Mouse (Mus musculus) liver, embryonic 14.5 days (tissue): ENCODE results near the gene Palld. TPM values are rescaled to one million over a fixed set of nuclear protein-coding genes. Genes with fewer than 3 reads are reported as not detected.

ENCODE experiments used
- ATAC-seq: fragments of 200-750 bp; cut with Nextera tagmentation; 2 replicates; pipeline ENCODE4 v1.8.0; 2017; ENCODE audit warnings: moderate number of reproducible peaks, mild to moderate bottlenecking, moderate library complexity; ENCODE audit not compliant: insufficient read depth
- DNase-seq, 3 experiments: peaks; one replicate each; pipeline ENCODE4 v3.0.0-alpha.2; 2012 to 2013; ENCODE audit warnings: low read depth in 3 of 3, low spot score in 3 of 3
- H3K27ac ChIP-seq: fragments of 300-500 bp; sonication (generic); 2 replicates; pipeline ENCODE4 v1.5.1; 2014; ENCODE audit warnings: moderate library complexity, mild to moderate bottlenecking, control low read depth, inconsistent platforms
- H3K27me3 ChIP-seq: fragments of 300-500 bp; sonication (generic); 2 replicates; pipeline ENCODE4 v1.6.1; 2014; ENCODE audit warnings: mild to moderate bottlenecking, low read length, moderate library complexity; ENCODE audit not compliant: control insufficient read depth, insufficient read depth
- H3K36me3 ChIP-seq: fragments of 300-500 bp; sonication (generic); replicated peaks from 2 replicates; pipeline ENCODE4 v1.6.1; 2014; ENCODE audit warnings: low read depth; ENCODE audit not compliant: control insufficient read depth, insufficient read depth
- H3K4me1 ChIP-seq, 2 experiments: fragments of 200-500 bp in 1 of 2; fragments of 300-500 bp in 1 of 2; sonication (generic) in 1 of 2; replicated peaks; 2 replicates each; pipeline ENCODE4 v1.6.1; 2012 to 2014; ENCODE audit warnings: antibody characterized with exemption in 1 of 2, inconsistent platforms in 1 of 2, low read length in 1 of 2; ENCODE audit not compliant: control insufficient read depth in 2 of 2, insufficient read depth in 2 of 2
- H3K4me2 ChIP-seq: fragments of 300-500 bp; sonication (generic); 2 replicates; pipeline ENCODE4 v1.6.1; 2014; ENCODE audit warnings: low read depth, mild to moderate bottlenecking, control low read depth, moderate library complexity
- H3K4me3 ChIP-seq, 2 experiments: fragments of 200-500 bp in 1 of 2; fragments of 300-500 bp in 1 of 2; sonication (generic) in 1 of 2; 2 replicates each; pipeline ENCODE4 v1.5.1; 2012 to 2014; ENCODE audit warnings: low read depth in 2 of 2, low read length in 2 of 2, mild to moderate bottlenecking in 2 of 2, control low read depth in 1 of 2, inconsistent platforms in 1 of 2, moderate library complexity in 1 of 2; ENCODE audit not compliant: insufficient read depth in 1 of 2
- H3K9ac ChIP-seq: fragments of 300-500 bp; sonication (generic); replicated peaks from 2 replicates; pipeline ENCODE4 v1.6.1; 2014; ENCODE audit warnings: mild to moderate bottlenecking, control low read depth, moderate library complexity
- H3K9me3 ChIP-seq: fragments of 300-500 bp; sonication (generic); 2 replicates; pipeline ENCODE4 v1.6.1; 2016; ENCODE audit warnings: low read length, mixed read lengths; ENCODE audit not compliant: control insufficient read depth
- CTCF ChIP-seq: IDR thresholded peaks from 2 replicates; pipeline ENCODE4 v1.5.1; 2016; ENCODE audit warnings: antibody characterized with exemption, low read depth, control low read depth
- EP300 ChIP-seq: IDR thresholded peaks from 2 replicates; pipeline ENCODE4 v1.6.1; 2016; ENCODE audit warnings: antibody characterized with exemption, low read depth
- WGBS: fragments of 180-500 bp; shearing (Covaris S2); extraction: QIAGEN DNeasy Blood & Tissue Kit; methylation state at CpG from one replicate; pipeline ENCODE4 v1.1.7; 2014; ENCODE audit not compliant: insufficient replicate concordance; 5-methylcytosine and 5-hydroxymethylcytosine counted together
- polyA plus RNA-seq, 2 experiments: library from polyadenylated mRNA; depleted of rRNA in 1 of 2; stranded (reverse) in 1 of 2; unstranded in 1 of 2; fragments of >200 nt; fragmentation: Nextera tagmentation in 1 of 2; extraction: Ambion mirVana in 1 of 2; gene quantifications; 2 replicates each; pipeline versions ENCODE4 v1.2.1 to v1.2.3; 2012 to 2014

The Palld gene
- polyA plus RNA-seq, 2 experiments = 1.8 to 2.9 TPM

DNA sequence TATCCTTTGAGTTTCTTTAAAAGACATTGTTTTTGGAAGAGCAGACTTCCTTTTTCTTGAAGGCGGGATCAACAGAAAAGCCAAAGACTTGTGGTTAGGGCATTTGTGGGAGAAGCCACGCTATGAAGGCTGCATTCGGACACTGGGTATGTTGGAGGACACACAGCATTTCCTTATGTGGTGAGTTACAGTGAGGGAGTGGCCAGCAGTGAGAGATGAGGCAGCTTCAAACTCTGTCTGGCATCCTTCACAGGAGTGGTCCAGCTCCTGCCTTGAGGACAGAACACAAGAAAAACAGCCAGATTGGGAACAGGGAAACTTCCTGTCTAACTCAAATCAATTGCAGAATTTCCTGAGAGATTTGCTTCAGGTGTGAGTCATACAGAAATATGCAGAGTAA is 281.2 kb downstream of the Palld start:
- DNase-seq = no peak
- Histone ChIP-seq H3K4me3 (no peak overlapping the region), H3K4me2 (no peak overlapping the region), H3K4me1 (0 out of 4 replicates have a peak, but pooled peaks cover 0 to 1% of the 10 kb centered on the region in 2 experiments), H3K27ac (no peak overlapping the region), H3K36me3 (no peaks in the 10 kb centered on the region), H3K9ac (no peak overlapping the region), H3K9me3 (no peaks in the 10 kb centered on the region), H3K27me3 (no peaks in the 10 kb centered on the region)
- WGBS = 28% methylated on average over 3 of the region's 3 CpGs
- ATAC-seq = no peak
- no peak for TF ChIP-seq CTCF
- no peak for TF ChIP-seq EP300

DNA sequence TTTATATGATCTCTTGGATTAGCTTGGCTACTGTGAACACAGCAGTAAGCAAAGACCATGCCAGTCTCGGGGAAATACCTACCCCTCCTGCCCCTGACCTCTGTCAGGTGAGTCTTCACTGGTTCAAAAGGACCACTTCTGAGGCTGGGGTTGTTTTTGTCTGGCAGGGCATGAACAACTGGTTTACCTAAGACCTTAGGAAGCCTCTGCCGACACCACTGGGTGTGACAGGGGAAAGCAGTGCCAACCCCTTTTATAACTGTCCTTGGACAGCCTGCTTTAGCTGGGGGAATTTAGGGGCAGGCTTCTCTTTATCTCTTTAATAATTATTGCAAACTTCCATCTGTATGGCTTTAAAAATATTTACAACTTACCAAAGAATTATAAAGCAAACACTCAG is 284.8 kb downstream of the Palld start:
- H3K4me1 ChIP-seq = 0 out of 4 replicates have a peak, but pooled peaks cover 0 to 1% of the 10 kb centered on the region in 2 experiments
- H3K4me3 ChIP-seq = no peak overlapping the region
- ATAC-seq (no peak), DNase-seq (no peak)
- H3K9me3 ChIP-seq = no peaks in the 10 kb centered on the region
- TF ChIP-seq CTCF = no peak
- TF ChIP-seq EP300 = no peak
- H3K27me3 ChIP-seq = no peaks in the 10 kb centered on the region
- H3K36me3 ChIP-seq = no peaks in the 10 kb centered on the region
- WGBS = 57% methylated on average over 2 of the region's 2 CpGs
- no peak overlapping the region for H3K9ac ChIP-seq
- no peak overlapping the region for H3K4me2 ChIP-seq
- no peak overlapping the region for H3K27ac ChIP-seq

DNA sequence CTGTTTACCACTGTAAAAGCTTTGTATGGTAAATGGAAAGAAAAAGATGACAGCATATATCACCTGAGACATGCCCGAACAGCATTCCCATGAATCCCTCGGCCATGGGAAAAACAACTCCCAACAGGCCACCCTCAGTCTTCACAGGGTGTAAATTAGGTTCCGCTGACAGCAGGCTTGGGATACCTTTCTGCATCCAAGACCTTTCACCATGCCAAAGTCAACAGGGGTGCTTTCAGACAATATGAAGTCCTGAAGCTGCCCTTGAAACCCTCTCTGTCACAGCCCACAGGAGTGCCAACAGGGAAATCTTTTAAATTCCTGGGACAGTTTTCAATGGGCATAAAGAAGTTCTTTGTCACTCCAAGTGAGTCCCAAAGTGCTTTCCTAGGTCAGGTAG is 285.4 kb downstream of the Palld start:
- Histone ChIP-seq H3K9me3 (no peaks in the 10 kb centered on the region), H3K9ac (no peak overlapping the region), H3K27ac (no peak overlapping the region), H3K4me2 (no peak overlapping the region), H3K36me3 (no peaks in the 10 kb centered on the region), H3K4me1 (0 out of 4 replicates have a peak, but pooled peaks cover 0 to 1% of the 10 kb centered on the region in 2 experiments), H3K4me3 (no peak overlapping the region), H3K27me3 (no peaks in the 10 kb centered on the region)
- TF ChIP-seq CTCF (no peak), EP300 (no peak)
- WGBS = 74% methylated on average over 3 of the region's 3 CpGs
- DNase-seq (no peak), ATAC-seq (no peak)

DNA sequence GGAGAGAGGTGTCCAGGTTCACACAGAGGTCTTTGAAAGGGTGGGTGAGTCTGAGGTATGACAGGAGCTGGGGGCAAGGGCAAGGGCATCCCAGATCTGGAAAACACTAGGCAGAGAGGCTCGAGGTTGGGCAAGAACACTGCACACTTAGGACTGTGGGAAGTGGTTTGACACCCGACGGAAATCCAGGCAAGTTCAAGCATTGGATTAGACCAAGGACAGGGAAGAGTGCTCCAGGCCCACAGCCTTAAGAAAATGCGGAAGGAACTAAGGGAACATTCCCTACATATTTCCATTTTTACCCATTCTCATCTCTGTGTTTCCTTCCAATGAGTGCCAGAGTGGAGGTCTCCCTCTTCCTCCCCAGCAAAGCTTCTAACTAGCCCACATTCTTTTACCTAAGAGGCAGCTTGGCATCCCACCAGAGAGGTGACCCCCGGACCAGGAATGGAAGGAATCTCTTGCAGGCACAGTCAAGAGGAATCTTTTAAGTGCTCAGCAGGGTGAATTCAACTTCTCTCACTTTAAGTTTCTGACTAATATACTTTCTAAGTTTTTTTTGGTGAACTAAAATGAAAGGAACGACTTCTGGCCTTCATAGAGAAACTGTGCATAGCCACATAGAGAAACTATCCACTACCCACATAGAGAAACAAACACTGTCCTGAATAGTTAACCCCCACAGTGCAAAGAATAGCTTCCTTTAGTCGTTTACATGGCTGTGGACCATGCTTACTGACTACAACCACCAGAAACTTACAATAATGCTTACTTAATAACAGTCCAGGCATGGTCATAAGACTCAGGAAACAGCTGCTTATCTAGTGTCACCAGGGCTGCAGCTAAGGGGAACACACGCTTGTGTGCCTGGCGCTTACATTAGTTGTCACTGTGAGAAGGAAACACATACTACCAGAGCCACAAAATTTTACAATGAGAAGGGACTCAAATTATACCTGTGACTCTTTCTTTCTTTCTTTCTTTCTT is 286.5 kb downstream of the Palld start:
- ATAC-seq (peak; percentile 68), DNase-seq (peak in 2 of 3 experiments; percentile 14 to 24)
- Histone ChIP-seq H3K9me3 (no peaks in the 10 kb centered on the region), H3K36me3 (no peaks in the 10 kb centered on the region), H3K27me3 (no peaks in the 10 kb centered on the region), H3K27ac (no peak overlapping the region), H3K4me2 (no peak overlapping the region), H3K4me3 (no peak overlapping the region), H3K4me1 (peaks cover 0 to 1% of the 10 kb centered on the region in 2 experiments; a peak in 1 of 4 replicates), H3K9ac (no peak overlapping the region)
- no peak for TF ChIP-seq CTCF
- no peak for TF ChIP-seq EP300
- 38% methylated on average over 9 of the region's 9 CpGs for WGBS

DNA sequence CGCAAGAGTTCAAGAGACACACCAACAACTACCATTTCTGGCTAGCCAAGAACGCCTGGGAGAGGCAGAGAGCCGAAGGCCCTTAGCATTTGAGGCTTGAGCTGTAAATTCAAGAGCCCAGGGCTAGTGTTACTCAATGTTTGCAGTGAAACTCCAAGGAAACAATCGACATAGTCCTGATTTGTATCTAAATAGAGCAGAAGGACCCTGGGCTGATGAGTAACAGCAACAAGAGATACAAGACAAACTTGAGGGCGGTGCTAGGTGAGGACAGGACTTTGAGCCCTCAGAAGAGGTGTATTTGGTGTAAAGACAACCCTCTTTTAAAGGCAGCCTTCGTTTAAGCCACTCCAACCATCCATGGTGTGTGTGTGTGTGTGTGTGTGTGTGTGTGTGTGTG is 290.7 kb downstream of the Palld start:
- peaks cover 0 to under 1% of the 10 kb centered on the region in 2 experiments; a peak in 1 of 4 replicates for H3K4me1 ChIP-seq
- no peaks in the 10 kb centered on the region for H3K9me3 ChIP-seq
- no peak overlapping the region for H3K9ac ChIP-seq
- no peak overlapping the region for H3K27ac ChIP-seq
- 56% methylated on average over 6 of the region's 6 CpGs for WGBS
- TF ChIP-seq EP300 (no peak), CTCF (no peak)
- H3K4me3 ChIP-seq = no peak overlapping the region
- DNase-seq = no peak
- no peak for ATAC-seq
- no peaks in the 10 kb centered on the region for H3K27me3 ChIP-seq
- H3K4me2 ChIP-seq = no peak overlapping the region
- no peaks in the 10 kb centered on the region for H3K36me3 ChIP-seq
